In the genomic region with DNA sequence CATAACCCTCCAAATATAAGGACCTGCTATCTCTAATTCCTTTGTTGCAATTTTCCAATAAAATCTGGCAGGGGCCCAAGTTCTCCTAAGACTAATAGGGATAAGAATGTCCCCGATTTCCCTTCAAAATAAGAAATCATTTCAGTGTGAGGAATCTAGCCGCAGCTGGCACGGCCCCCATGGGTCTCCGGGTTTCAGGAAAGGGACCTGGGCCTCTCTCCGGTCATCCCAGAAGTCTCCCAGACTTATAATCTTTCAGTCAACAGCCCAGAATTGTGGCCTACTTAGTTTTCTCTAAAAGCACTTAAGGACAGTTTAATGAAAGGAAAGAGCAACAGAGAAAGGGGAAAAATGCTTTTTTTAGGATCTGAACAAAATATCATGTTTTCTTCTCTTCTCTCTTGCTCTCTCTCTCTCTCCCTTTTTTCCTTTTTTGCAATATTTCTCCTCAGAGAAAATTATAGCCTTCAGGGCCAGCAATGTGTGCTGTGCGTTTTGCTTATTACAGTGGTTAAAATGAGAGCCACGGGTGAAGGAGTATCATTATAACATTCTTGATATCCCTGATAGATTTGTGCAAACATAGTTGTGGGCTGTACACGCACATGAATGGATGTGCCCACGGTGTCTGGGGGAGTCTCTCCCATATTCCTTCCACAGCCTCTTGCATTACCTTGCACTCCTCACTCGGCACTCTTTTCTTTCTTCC, we compare ENCODE assay signal across 19 mouse cellular contexts.
A peak's percentile ranks its signal among the peaks of the same experiment; 100 is the strongest.
DNase-seq lines count a peak whose midpoint lies in the region; ATAC-seq and TF ChIP-seq lines count a peak whose summit lies in the region.
"Had no signal": no experiment of that assay in that cellular context is flagged by ENCODE, and none has a peak within 500 bp of the region (broad histone marks: within the 10 kb centered on the region; RNA-seq: fewer than 3 reads in every experiment).

No protein-coding gene starts in this region.

- no peak for TF ChIP-seq CTCF in stomach, postnatal 0 days (IDR thresholded peaks at IDR 0.05; ENCODE audit: low read depth)

- intact Hi-C loops in heart, postnatal 14 days (cut with DNase I) = no loop called here

- H3K9ac ChIP-seq in limb, embryonic 14.5 days (ENCODE audit: low read depth, low read length, severe bottlenecking) = no peak overlapping the region
- H3K9ac ChIP-seq in embryonic facial prominence, embryonic 13.5 days = no peak overlapping the region
- no peak overlapping the region for H3K9ac ChIP-seq in stomach, postnatal 0 days (ENCODE audit: low read length)
- H3K9ac ChIP-seq: forebrain, embryonic 15.5 days; heart, embryonic 13.5 days; hindbrain, embryonic 12.5 days had no signal

- H3K9me3 ChIP-seq in limb, embryonic 14.5 days (ENCODE audit: control insufficient read depth, low read length) = no peaks in the 10 kb centered on the region
- H3K9me3 ChIP-seq in limb, embryonic 10.5 days (replicated peaks) = no peaks in the 10 kb centered on the region
- H3K9me3 ChIP-seq in embryonic facial prominence, embryonic 13.5 days = no peaks in the 10 kb centered on the region
- no peaks in the 10 kb centered on the region for H3K9me3 ChIP-seq in stomach, postnatal 0 days (ENCODE audit: control insufficient read depth, low read length)
- H3K9me3 ChIP-seq: forebrain, embryonic 15.5 days; heart, embryonic 13.5 days; hindbrain, embryonic 12.5 days had no signal

- H3K27me3 ChIP-seq in limb, embryonic 14.5 days (ENCODE audit: control insufficient read depth, insufficient read depth, low read length) = no peaks in the 10 kb centered on the region
- peaks cover 60% of the 10 kb centered on the region for H3K27me3 ChIP-seq in limb, embryonic 10.5 days (ENCODE audit: low read depth, poor library complexity, severe bottlenecking)
- H3K27me3 ChIP-seq in embryonic facial prominence, embryonic 13.5 days = no peaks in the 10 kb centered on the region
- no peaks in the 10 kb centered on the region for H3K27me3 ChIP-seq in stomach, postnatal 0 days (ENCODE audit: control insufficient read depth, insufficient read depth, low read length)
- H3K27me3 ChIP-seq: forebrain, embryonic 15.5 days; hindbrain, embryonic 12.5 days had no signal

- DNase-seq in limb, embryonic 14.5 days (ENCODE audit: low spot score) = peak; percentile 17
- no peak for DNase-seq in limb, embryonic 10.5 days (ENCODE audit: low spot score)
- peak; percentile 36 for DNase-seq in 3T3-L1 (ENCODE audit: low read depth, low spot score)
- no peak for DNase-seq in heart, postnatal 14 days
- no peak for DNase-seq in stomach, postnatal 0 days (ENCODE audit: low spot score)
- DNase-seq: adrenal gland, adult 2 months; adrenal gland, postnatal 25 days; cerebellum, adult 2 months; cerebellum, postnatal 14 days; embryo, embryonic 11 days; gastrocnemius, postnatal 14 days; heart, postnatal 4 days had no signal

- no peak for TF ChIP-seq POLR2A in limb, embryonic 14.5 days (IDR thresholded peaks at IDR 0.05; ENCODE audit: borderline replicate concordance, extremely low read depth, insufficient read depth, insufficient read length)

- 58% methylated on average over 10 of the region's 10 CpGs for WGBS in limb, embryonic 14.5 days
- 85% methylated on average over 10 of the region's 10 CpGs for WGBS in limb, embryonic 10.5 days
- 32% methylated on average over 10 of the region's 10 CpGs for WGBS in embryonic facial prominence, embryonic 13.5 days
- 51% methylated on average over 10 of the region's 10 CpGs for WGBS in stomach, postnatal 0 days

- no peaks in the 10 kb centered on the region for H3K4me1 ChIP-seq in limb, embryonic 14.5 days (ENCODE audit: control insufficient read depth, insufficient read depth, low read length)
- H3K4me1 ChIP-seq in limb, embryonic 10.5 days = no peaks in the 10 kb centered on the region
- H3K4me1 ChIP-seq in embryonic facial prominence, embryonic 13.5 days = peaks cover 17% of the 10 kb centered on the region
- H3K4me1 ChIP-seq in stomach, postnatal 0 days (replicated peaks; ENCODE audit: control insufficient read depth, insufficient read depth) = no peaks in the 10 kb centered on the region
- H3K4me1 ChIP-seq: forebrain, embryonic 15.5 days; hindbrain, embryonic 12.5 days had no signal

- no peaks in the 10 kb centered on the region for H3K36me3 ChIP-seq in limb, embryonic 14.5 days (ENCODE audit: control insufficient read depth, insufficient read depth, low read length)
- H3K36me3 ChIP-seq in limb, embryonic 10.5 days = no peaks in the 10 kb centered on the region
- no peaks in the 10 kb centered on the region for H3K36me3 ChIP-seq in embryonic facial prominence, embryonic 13.5 days
- no peaks in the 10 kb centered on the region for H3K36me3 ChIP-seq in stomach, postnatal 0 days (ENCODE audit: control insufficient read depth, insufficient read depth, low read length)
- H3K36me3 ChIP-seq: forebrain, embryonic 15.5 days; heart, embryonic 13.5 days; hindbrain, embryonic 12.5 days had no signal

- no peak for TF ChIP-seq EP300 in stomach, postnatal 0 days (optimal IDR thresholded peaks at IDR 0.05)

- no peak overlapping the region for H3K4me2 ChIP-seq in limb, embryonic 14.5 days (replicated peaks; ENCODE audit: low read depth, low read length, severe bottlenecking)
- H3K4me2 ChIP-seq in embryonic facial prominence, embryonic 13.5 days = no peak overlapping the region
- no peak overlapping the region for H3K4me2 ChIP-seq in stomach, postnatal 0 days (replicated peaks; ENCODE audit: low read depth)
- H3K4me2 ChIP-seq: forebrain, embryonic 15.5 days; heart, embryonic 13.5 days; hindbrain, embryonic 12.5 days had no signal

- no peak overlapping the region for H3K4me3 ChIP-seq in limb, embryonic 14.5 days (replicated peaks; ENCODE audit: low read length)
- no peak overlapping the region for H3K4me3 ChIP-seq in limb, embryonic 10.5 days
- H3K4me3 ChIP-seq in embryonic facial prominence, embryonic 13.5 days = no peak overlapping the region
- H3K4me3 ChIP-seq in stomach, postnatal 0 days (ENCODE audit: low read depth, low read length) = no peak overlapping the region
- H3K4me3 ChIP-seq: forebrain, embryonic 15.5 days; heart, embryonic 13.5 days; hindbrain, embryonic 12.5 days had no signal

- no peak overlapping the region for H3K27ac ChIP-seq in limb, embryonic 14.5 days (replicated peaks; ENCODE audit: low read depth, low read length)
- no peak overlapping the region for H3K27ac ChIP-seq in limb, embryonic 10.5 days
- peak overlapping the region; percentile 75 for H3K27ac ChIP-seq in embryonic facial prominence, embryonic 13.5 days
- H3K27ac ChIP-seq in stomach, postnatal 0 days (replicated peaks) = no peak overlapping the region
- H3K27ac ChIP-seq: forebrain, embryonic 15.5 days; heart, embryonic 13.5 days; hindbrain, embryonic 12.5 days had no signal

- no peak for ATAC-seq in limb, embryonic 14.5 days (ENCODE audit: low FRiP score, low read depth)
- no peak for ATAC-seq in embryonic facial prominence, embryonic 13.5 days (ENCODE audit: insufficient number of reproducible peaks, insufficient read depth, low FRiP score, low TSS enrichment, low read depth)
- no peak for ATAC-seq in stomach, postnatal 0 days (ENCODE audit: low FRiP score, low TSS enrichment)
- ATAC-seq: forebrain, embryonic 15.5 days; hindbrain, embryonic 16.5 days; inflammation-experienced regulatory T-cells, adult 6 months; intestine, postnatal 0 days had no signal

Comparison
In these comparisons a context has a peak if more than half of its experiments do, and no peak if none do; other contexts are left out.
1. DNase-seq: peak in limb, embryonic 14.5 days (single experiment) and 3T3-L1 (single experiment); none in limb, embryonic 10.5 days (single experiment), heart, postnatal 14 days (0 of 2) and stomach, postnatal 0 days (single experiment).